Mouse (Mus musculus): ENCODE data around the gene Edil3.

- TF ChIP-seq CTCF (IDR thresholded peaks at IDR 0.05; ENCODE audit: borderline replicate concordance, insufficient read depth, low read length) (no peak), POLR2A (IDR thresholded peaks at IDR 0.05; ENCODE audit: low read depth, low read length) (no peak)
Measured at GRCm38 (mm10) chr13:89035711-89036110, 214.4 kb downstream of the Edil3 start.

All from embryonic fibroblast, embryonic 13.5 days (primary cell).